Mouse (Mus musculus): ENCODE data around the gene Pla2g1b. TPM values are rescaled to one million over a fixed set of nuclear protein-coding genes. Genes with fewer than 3 reads are reported as not detected.

The Pla2g1b gene
- total and polyA plus RNA-seq, 2 experiments from 2014 or later, result not detected

DNA sequence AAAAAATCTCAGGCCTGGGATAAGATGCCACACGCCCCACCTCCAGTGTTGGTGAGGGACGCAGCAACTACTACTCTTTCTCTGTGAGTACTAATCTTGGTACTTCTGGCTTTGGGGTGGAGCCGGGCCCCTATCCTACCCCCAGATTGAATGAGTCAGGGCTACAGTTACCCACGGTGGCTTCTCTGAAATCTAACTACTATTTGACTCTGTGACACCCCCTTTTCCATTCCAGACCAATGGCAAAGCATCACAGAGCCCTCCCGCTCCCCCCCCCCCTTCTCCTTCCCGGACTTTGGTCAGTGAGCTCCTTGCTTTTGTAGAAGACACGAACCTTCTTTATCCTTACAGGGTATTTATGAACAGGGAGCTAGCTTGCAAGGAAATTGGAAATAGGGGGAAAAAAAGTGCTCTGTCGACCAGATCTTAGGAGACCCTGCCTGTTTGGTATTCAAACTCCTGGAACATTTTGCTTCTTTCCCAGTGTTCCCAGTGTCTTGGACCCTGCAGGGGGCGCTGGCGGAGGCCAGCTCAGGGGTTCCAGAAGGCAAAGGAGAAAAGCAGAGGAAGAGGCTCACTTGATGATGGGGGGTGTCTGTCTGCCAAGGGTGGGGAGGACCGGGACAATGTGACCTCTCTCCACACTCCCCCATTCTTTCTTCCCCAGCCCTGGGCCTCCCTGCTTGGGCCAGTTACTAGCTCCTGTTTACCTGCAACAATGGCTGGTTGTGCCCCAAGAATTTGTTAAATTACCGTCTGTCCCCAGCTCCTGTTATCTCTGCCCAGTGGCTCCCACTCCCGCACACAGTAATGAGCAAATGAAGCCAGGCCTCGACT lies 34.8 kb upstream of the Pla2g1b start:
- ATAC-seq (ENCODE audit: low FRiP score) (no peak), DNase-seq (ENCODE audit: low spot score) (peak; percentile 63)
- peak overlapping the region; percentile 97 for H3K9ac ChIP-seq (replicated peaks; ENCODE audit: low read length, poor library complexity, severe bottlenecking)
- H3K27me3 ChIP-seq (ENCODE audit: insufficient read depth, low read length), result no peaks in the 10 kb centered on the region
- peaks cover 44% of the 10 kb centered on the region for H3K4me1 ChIP-seq (ENCODE audit: insufficient read depth, low read length)
- H3K4me2 ChIP-seq (ENCODE audit: low read depth, low read length, poor library complexity, severe bottlenecking), result peak overlapping the region; percentile 98
- H3K9me3 ChIP-seq (ENCODE audit: low read length), result no peaks in the 10 kb centered on the region
- peak; percentile 72 for TF ChIP-seq CTCF (IDR thresholded peaks at IDR 0.05)
- no peaks in the 10 kb centered on the region for H3K36me3 ChIP-seq (ENCODE audit: insufficient read depth, low read length)
- 3% methylated on average over 13 of the region's 14 CpGs for WGBS
- H3K4me3 ChIP-seq (ENCODE audit: low read depth, low read length), result peak overlapping the region; percentile 95
- H3K27ac ChIP-seq (ENCODE audit: low read depth, low read length), result peak overlapping the region; percentile 86

DNA sequence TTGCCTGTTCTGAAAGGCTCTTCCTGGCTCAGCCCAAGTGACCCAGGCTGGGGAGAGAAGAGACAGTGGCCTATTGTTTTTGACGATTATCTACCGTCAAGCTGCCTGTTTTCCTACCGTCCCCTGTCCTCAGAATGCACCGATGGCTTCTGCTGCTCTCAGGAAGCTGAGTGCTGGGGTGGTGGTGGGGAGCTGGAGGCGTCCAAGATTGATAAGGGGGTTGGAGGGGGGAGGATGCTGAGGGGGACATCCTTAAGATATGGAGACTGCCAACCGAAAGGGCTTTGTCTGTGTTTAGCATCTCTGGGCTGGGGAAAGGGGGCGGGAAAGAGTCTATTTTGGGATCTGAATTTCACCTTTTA lies 34.2 kb upstream of the Pla2g1b start:
- Histone ChIP-seq H3K9ac (replicated peaks; ENCODE audit: low read length, poor library complexity, severe bottlenecking) (peak overlapping the region; percentile 97), H3K27ac (ENCODE audit: low read depth, low read length) (peak overlapping the region; percentile 72), H3K36me3 (ENCODE audit: insufficient read depth, low read length) (no peaks in the 10 kb centered on the region), H3K9me3 (ENCODE audit: low read length) (no peaks in the 10 kb centered on the region), H3K4me3 (ENCODE audit: low read depth, low read length) (peak overlapping the region; percentile 95), H3K4me2 (ENCODE audit: low read depth, low read length, poor library complexity, severe bottlenecking) (peak overlapping the region; percentile 98), H3K27me3 (ENCODE audit: insufficient read depth, low read length) (no peaks in the 10 kb centered on the region), H3K4me1 (ENCODE audit: insufficient read depth, low read length) (peaks cover 49% of the 10 kb centered on the region)
- TF ChIP-seq CTCF (IDR thresholded peaks at IDR 0.05), result no peak
- DNase-seq (ENCODE audit: low spot score) (no peak), ATAC-seq (ENCODE audit: low FRiP score) (no peak)
- 12% methylated on average over 7 of the region's 7 CpGs for WGBS

DNA sequence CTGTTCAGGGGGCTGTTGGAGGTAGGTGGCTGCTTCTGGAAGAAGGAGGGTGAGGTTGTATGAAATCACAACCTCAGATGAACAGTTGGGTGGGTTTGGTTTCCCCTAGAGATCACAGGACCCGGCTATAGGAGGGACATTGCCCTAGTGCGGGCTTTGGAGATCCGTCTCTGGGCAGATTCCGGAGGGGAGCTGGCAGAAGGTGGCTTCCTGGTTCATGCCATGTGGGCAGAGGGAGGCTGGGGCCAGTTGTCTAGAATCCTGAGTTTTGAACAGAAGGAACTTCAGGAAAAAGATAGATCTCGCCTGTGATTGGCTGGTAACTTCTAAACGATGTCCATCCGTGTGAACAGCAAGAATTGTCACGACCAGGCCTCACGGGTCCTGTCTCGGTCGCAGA lies 33.7 kb upstream of the Pla2g1b start:
- H3K9ac ChIP-seq (replicated peaks; ENCODE audit: low read length, poor library complexity, severe bottlenecking), result peak overlapping the region; percentile 97
- peaks cover 50% of the 10 kb centered on the region for H3K4me1 ChIP-seq (ENCODE audit: insufficient read depth, low read length)
- DNase-seq (ENCODE audit: low spot score) (no peak), ATAC-seq (ENCODE audit: low FRiP score) (no peak)
- H3K36me3 ChIP-seq (ENCODE audit: insufficient read depth, low read length), result no peaks in the 10 kb centered on the region
- no peak for TF ChIP-seq CTCF (IDR thresholded peaks at IDR 0.05)
- H3K9me3 ChIP-seq (ENCODE audit: low read length), result no peaks in the 10 kb centered on the region
- 25% methylated on average over 11 of the region's 11 CpGs for WGBS
- peak overlapping the region; percentile 98 for H3K4me2 ChIP-seq (ENCODE audit: low read depth, low read length, poor library complexity, severe bottlenecking)
- H3K27ac ChIP-seq (ENCODE audit: low read depth, low read length), result peak overlapping the region; percentile 72; the same call in 1 of the 2 replicates
- H3K4me3 ChIP-seq (ENCODE audit: low read depth, low read length), result no peak overlapping the region; the same call in 1 of the 2 replicates
- no peaks in the 10 kb centered on the region for H3K27me3 ChIP-seq (ENCODE audit: insufficient read depth, low read length)

DNA sequence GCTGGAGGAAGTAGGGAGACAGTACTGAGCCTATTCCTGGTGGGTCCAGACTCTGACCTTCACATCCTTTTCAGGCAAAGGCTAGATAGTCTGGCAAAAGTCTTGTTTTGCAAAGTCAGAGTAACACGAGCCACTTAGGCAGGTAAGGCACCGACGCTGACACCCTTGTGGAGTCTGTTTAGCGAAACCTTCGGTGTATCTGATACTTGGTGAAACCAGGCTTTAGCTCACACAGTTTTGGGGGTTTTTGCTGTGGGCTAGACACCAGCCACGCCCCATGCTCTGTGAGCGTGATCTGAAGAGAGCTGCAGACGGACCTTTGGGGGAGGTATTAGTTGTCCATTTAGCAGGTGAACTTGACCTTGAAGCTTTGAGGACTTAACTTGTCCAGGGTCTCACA lies 32.9 kb upstream of the Pla2g1b start:
- DNase-seq (ENCODE audit: low spot score), result no peak
- H3K4me3 ChIP-seq (ENCODE audit: low read depth, low read length), result no peak overlapping the region
- H3K9me3 ChIP-seq (ENCODE audit: low read length), result no peaks in the 10 kb centered on the region
- H3K4me2 ChIP-seq (ENCODE audit: low read depth, low read length, poor library complexity, severe bottlenecking), result peak overlapping the region; percentile 98; the same call in 1 of the 2 replicates
- no peaks in the 10 kb centered on the region for H3K27me3 ChIP-seq (ENCODE audit: insufficient read depth, low read length)
- no peak overlapping the region for H3K27ac ChIP-seq (ENCODE audit: low read depth, low read length)
- no peaks in the 10 kb centered on the region for H3K36me3 ChIP-seq (ENCODE audit: insufficient read depth, low read length)
- peaks cover 48% of the 10 kb centered on the region for H3K4me1 ChIP-seq (ENCODE audit: insufficient read depth, low read length)
- WGBS, result 47% methylated on average over 8 of the region's 8 CpGs
- ATAC-seq (ENCODE audit: low FRiP score), result no peak
- no peak overlapping the region for H3K9ac ChIP-seq (replicated peaks; ENCODE audit: low read length, poor library complexity, severe bottlenecking)
- TF ChIP-seq CTCF (IDR thresholded peaks at IDR 0.05), result no peak

DNA sequence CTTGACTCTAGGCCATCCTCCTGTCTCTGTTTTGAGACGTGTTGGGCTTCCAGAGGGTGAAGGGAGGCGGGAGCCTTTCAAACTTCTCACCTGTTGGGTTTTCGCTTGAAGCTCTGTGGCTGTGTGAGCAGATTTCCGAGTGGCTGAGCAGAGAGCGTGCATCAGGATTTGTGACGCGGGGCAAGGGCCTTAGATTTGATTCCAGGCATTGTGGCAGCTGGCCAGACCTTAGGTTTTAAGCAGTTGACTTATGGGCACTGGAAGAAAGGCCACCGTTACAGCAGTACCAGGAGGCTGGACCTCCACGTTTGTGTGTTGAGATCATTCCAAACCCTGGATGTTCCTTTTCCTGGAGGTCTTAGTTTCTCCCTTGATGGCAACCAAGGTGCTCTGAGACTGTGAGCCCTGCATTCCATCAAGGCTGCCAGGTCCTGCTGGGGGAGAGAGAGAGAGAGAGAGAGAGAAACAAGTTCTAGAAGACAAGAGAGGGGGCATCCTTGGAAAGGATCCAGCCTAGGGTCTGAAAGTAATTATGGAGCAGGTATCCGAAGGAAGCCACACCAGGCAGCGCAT lies 31.7 kb upstream of the Pla2g1b start:
- WGBS, result 20% methylated on average over 11 of the region's 11 CpGs
- H3K4me3 ChIP-seq (ENCODE audit: low read depth, low read length), result no peak overlapping the region

More for the DNA sequence above, 31.7 kb upstream of the Pla2g1b start:
- Histone ChIP-seq H3K27me3 (ENCODE audit: insufficient read depth, low read length) (no peaks in the 10 kb centered on the region), H3K4me1 (ENCODE audit: insufficient read depth, low read length) (peaks cover 44% of the 10 kb centered on the region), H3K27ac (ENCODE audit: low read depth, low read length) (peak overlapping the region; percentile 98), H3K9me3 (ENCODE audit: low read length) (no peaks in the 10 kb centered on the region), H3K36me3 (ENCODE audit: insufficient read depth, low read length) (0 out of 2 replicates have a peak, but pooled peaks cover under 1% of the 10 kb centered on the region), H3K9ac (replicated peaks; ENCODE audit: low read length, poor library complexity, severe bottlenecking) (peak overlapping the region; percentile 70), H3K4me2 (ENCODE audit: low read depth, low read length, poor library complexity, severe bottlenecking) (no peak overlapping the region)
- no peak for TF ChIP-seq CTCF (IDR thresholded peaks at IDR 0.05)
- ATAC-seq (ENCODE audit: low FRiP score) (no peak), DNase-seq (ENCODE audit: low spot score) (peak; percentile 56)
